Mouse (Mus musculus): Measurements from ENCODE around the gene Olfr624.

Olfr624 gene

GRCm38 (mm10) chr7:103671091-103671490, at the start of gene Olfr624:
Gene Olfr624 (minus strand): TSS chr7:103671191.
- in situ Hi-C loops (cut with MboI, MseI), result no loop called here

GRCm38 (mm10) chr7:103716398-103716797, 45.4 kb upstream of the Olfr624 start:
- in situ Hi-C loops (cut with MboI, MseI), result loop anchor here in 1 of 2 experiments (5.0 to 25.0 kb wide), 3 partner anchors 86 to 1204 kb away; partner anchors contain the start of gene Olfr633

GRCm38 (mm10) chr7:103714371-103714770, 43.4 kb upstream of the Olfr624 start, which contains the start of gene Olfr243:
Gene Olfr243 (plus strand): TSS chr7:103714671.
- in situ Hi-C loops (cut with MboI, MseI), result loop anchor here (5.0 to 25.0 kb wide), 3 partner anchors 230 to 1202 kb away; partner anchors contain the start of gene Olfr633 (in 1 of the 2)

- in situ Hi-C loops (cut with MboI, MseI), result loop anchor here (5.0 to 25.0 kb wide), 3 partner anchors 233 to 1200 kb away; partner anchors contain the start of gene Olfr633 (in 1 of the 2)
Measured at GRCm38 (mm10) chr7:103712024-103712423, 41.0 kb upstream of the Olfr624 start.

- in situ Hi-C loops (cut with MboI, MseI), result no loop called here
Measured at GRCm38 (mm10) chr7:103699469-103699868, 28.5 kb upstream of the Olfr624 start.

GRCm38 (mm10) chr7:103682420-103682819, 11.4 kb upstream of the Olfr624 start, which contains the start of gene Olfr625-ps1:
Gene Olfr625-ps1 (plus strand): TSS chr7:103682720.
- in situ Hi-C loops (cut with MboI, MseI), result no loop called here

GRCm38 (mm10) chr7:103663598-103663997, 7.4 kb downstream of the Olfr624 start, which contains the start of gene Olfr623:
Gene Olfr623 (minus strand): TSS chr7:103663698.
- in situ Hi-C loops (cut with MboI, MseI), result no loop called here

GRCm38 (mm10) chr7:103644070-103644469, 26.9 kb downstream of the Olfr624 start:
- in situ Hi-C loops (cut with MboI, MseI), result no loop called here

GRCm38 (mm10) chr7:103642602-103643001, 28.4 kb downstream of the Olfr624 start, which contains the start of gene Olfr622:
Gene Olfr622 (minus strand): TSS chr7:103642702.
- in situ Hi-C loops (cut with MboI, MseI), result no loop called here

- in situ Hi-C loops (cut with MboI, MseI), result no loop called here
Measured at GRCm38 (mm10) chr7:103636795-103637194, 34.2 kb downstream of the Olfr624 start.
